Mouse (Mus musculus) liver, adult 2 months (tissue): ENCODE results near the gene Msrb3.

Experiments used
- CTCF ChIP-seq: fragments of 200-500 bp; IDR thresholded peaks from 2 replicates; pipeline ENCODE4 v1.5.1; 2011; ENCODE audit warnings: low read depth, low read length, control low read depth
- POLR2A ChIP-seq: fragments of 200-500 bp; IDR thresholded peaks from 2 replicates; pipeline ENCODE4 v1.6.1; 2011; ENCODE audit warnings: low read length, control low read depth; ENCODE audit not compliant: insufficient read depth; ENCODE audit errors: extremely low read depth

DNA sequence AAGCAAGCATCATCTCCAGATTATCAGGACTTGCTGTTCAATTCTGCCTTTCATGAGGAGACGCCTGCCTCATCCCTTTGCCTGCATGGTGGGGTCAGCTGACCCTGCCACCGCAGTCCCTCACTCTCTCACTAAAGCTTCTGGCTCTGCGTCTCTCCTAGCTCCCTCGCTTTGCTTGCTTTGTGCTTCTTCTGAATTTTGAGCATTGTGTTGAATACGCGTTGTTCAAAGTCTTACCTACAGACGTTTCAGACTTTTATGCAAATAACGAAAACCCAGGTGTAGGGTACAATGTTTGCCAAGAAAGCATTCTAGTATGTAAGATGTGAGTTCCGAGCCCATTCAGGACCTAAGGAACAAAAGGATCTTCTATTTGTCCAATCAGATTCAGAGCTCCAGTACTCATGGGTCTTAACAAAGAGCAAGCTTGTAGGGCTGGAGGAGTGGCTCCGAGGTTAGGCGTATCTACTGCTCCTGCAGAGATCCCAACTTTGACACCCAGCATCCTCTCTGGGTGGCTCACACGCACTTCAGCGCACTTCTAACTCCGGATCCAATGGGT, 162.3 kb downstream of the Msrb3 start:
- TF ChIP-seq POLR2A (no peak), CTCF (no peak)
